Mouse (Mus musculus) thymus, postnatal 10 days (tissue): ENCODE results near the gene Inha.

ENCODE experiments used
- DNase-seq, 2 experiments: peaks; one replicate each; pipeline ENCODE4 v3.0.0; 2021; ENCODE audit warnings: low spot score in 2 of 2

Gene Inha

GRCm38 (mm10) chr1:75507006-75507405, at the start of gene Inha:
Gene Inha, plus strand, starts transcription at chr1:75507077.
- DNase-seq = no peak

GRCm38 (mm10) chr1:75457710-75458024, 49.2 kb upstream of the Inha start:
- no peak for DNase-seq

- no peak for DNase-seq
These were observed 48.7 kb upstream of the Inha start for GRCm38 (mm10) chr1:75458025-75458788.

- DNase-seq = no peak
These were observed 47.8 kb upstream of the Inha start for GRCm38 (mm10) chr1:75458789-75459684.

- no peak for DNase-seq
These were observed 46.6 kb upstream of the Inha start for GRCm38 (mm10) chr1:75460297-75460696.

GRCm38 (mm10) chr1:75462636-75463035, 44.2 kb upstream of the Inha start:
- no peak for DNase-seq

GRCm38 (mm10) chr1:75463652-75464204, 43.1 kb upstream of the Inha start:
- no peak for DNase-seq

- DNase-seq = peak; percentile 25 to 64
These were observed 39.5 kb upstream of the Inha start for GRCm38 (mm10) chr1:75467215-75467927.

- DNase-seq = no peak
These were observed 37.5 kb upstream of the Inha start for GRCm38 (mm10) chr1:75469287-75469825.

- no peak for DNase-seq
These were observed 30.4 kb upstream of the Inha start for GRCm38 (mm10) chr1:75476441-75476840.

GRCm38 (mm10) chr1:75477264-75477965, 29.5 kb upstream of the Inha start:
- peak; percentile 58 to 80 for DNase-seq

GRCm38 (mm10) chr1:75477966-75478290, 28.9 kb upstream of the Inha start:
- no peak for DNase-seq

- DNase-seq = no peak
These were observed 28.4 kb upstream of the Inha start for GRCm38 (mm10) chr1:75478497-75478896.

- DNase-seq = peak; percentile 93 to 95
These were observed 27.8 kb upstream of the Inha start, which contains the start of the genes Chpf and Tmem198 for GRCm38 (mm10) chr1:75478916-75479634. Gene Chpf, minus strand, starts transcription at chr1:75479307. Gene Tmem198, plus strand, starts transcription at chr1:75479532.

GRCm38 (mm10) chr1:75479635-75479989, 27.3 kb upstream of the Inha start:
- DNase-seq = no peak

GRCm38 (mm10) chr1:75480036-75480435, 26.8 kb upstream of the Inha start:
- no peak for DNase-seq

GRCm38 (mm10) chr1:75480735-75481134, 26.1 kb upstream of the Inha start:
- no peak for DNase-seq

GRCm38 (mm10) chr1:75486561-75486960, 20.3 kb upstream of the Inha start:
- DNase-seq = no peak

- DNase-seq = no peak
These were observed 19.9 kb upstream of the Inha start for GRCm38 (mm10) chr1:75487040-75487404.

- peak; percentile 53 to 57 for DNase-seq
These were observed 19.3 kb upstream of the Inha start for GRCm38 (mm10) chr1:75487405-75488161.
